Comparison of ENCODE assay signal across 22 mouse cellular contexts in the genomic region with DNA sequence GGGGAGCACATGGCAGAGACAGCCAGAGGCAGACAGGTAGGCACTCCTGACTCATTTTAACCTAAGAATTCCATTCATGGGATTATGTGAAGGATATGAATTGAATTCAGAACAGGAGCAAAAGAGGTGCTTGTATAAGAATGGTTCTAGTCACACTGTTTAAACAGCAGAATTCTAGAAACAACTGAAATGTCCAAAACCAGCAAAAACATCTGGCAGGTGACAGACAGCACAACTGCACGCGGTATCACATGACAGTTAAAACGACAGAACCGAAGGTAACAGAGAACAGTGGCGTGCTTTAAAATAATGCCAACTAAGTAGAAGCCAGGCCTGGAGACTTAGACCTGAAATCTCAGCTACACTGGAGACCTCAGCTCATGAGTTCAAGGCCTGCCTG.
"Had no signal": no experiment of that assay in that cellular context is flagged by ENCODE, and none has a peak within 500 bp of the region (broad histone marks: within the 10 kb centered on the region; RNA-seq: fewer than 3 reads in every experiment).

No protein-coding gene starts in this region.

- H3K27ac ChIP-seq: heart, adult 2 months; hindbrain, embryonic 14.5 days; kidney, embryonic 15.5 days; kidney, postnatal 0 days; limb, embryonic 12.5 days; liver, embryonic 12.5 days; liver, embryonic 14.5 days had no signal

- H3K9me3 ChIP-seq: heart, embryonic 13.5 days; heart, embryonic 15.5 days; kidney, embryonic 15.5 days; liver, embryonic 12.5 days had no signal

- H3K9ac ChIP-seq: heart, embryonic 15.5 days; hindbrain, embryonic 14.5 days; kidney, embryonic 15.5 days; limb, embryonic 12.5 days; liver, embryonic 12.5 days; liver, embryonic 14.5 days had no signal

- ATAC-seq: hindbrain, embryonic 16.5 days; liver, embryonic 12.5 days had no signal

- H3K4me2 ChIP-seq: heart, embryonic 11.5 days; heart, embryonic 15.5 days; hindbrain, embryonic 14.5 days; kidney, embryonic 15.5 days; limb, embryonic 12.5 days; liver, embryonic 12.5 days had no signal

- H3K4me3 ChIP-seq: heart, adult 2 months; heart, embryonic 13.5 days; heart, embryonic 15.5 days; kidney, embryonic 15.5 days; limb, embryonic 12.5 days; liver, embryonic 12.5 days had no signal

- H3K36me3 ChIP-seq: heart, embryonic 15.5 days; kidney, embryonic 15.5 days; limb, embryonic 12.5 days; liver, embryonic 12.5 days had no signal

- H3K27me3 ChIP-seq: heart, embryonic 13.5 days; heart, embryonic 15.5 days; kidney, embryonic 15.5 days; limb, embryonic 12.5 days; liver, embryonic 12.5 days had no signal

- DNase-seq: gastrocnemius, postnatal 14 days; gastrocnemius, postnatal 36 days; heart, adult 2 months; heart, postnatal 14 days; heart, postnatal 36 days; kidney, adult 11 months; kidney, adult 2 months; kidney, adult 9 months; kidney, postnatal 14 days; kidney, postnatal 36 days; layer of hippocampus, postnatal 36 days; left cerebral cortex, postnatal 4 days had no signal
